Mouse (Mus musculus) kidney, embryonic 16.5 days (tissue): ENCODE measurements around the gene Cxcr5. TPM values are rescaled to one million over a fixed set of nuclear protein-coding genes. Genes with fewer than 3 reads are reported as not detected.

Source experiments
- ATAC-seq: fragments of 200-750 bp; cut with Nextera tagmentation; 2 replicates; pipeline ENCODE4 v1.8.0; 2017; ENCODE audit warnings: moderate TSS enrichment; ENCODE audit not compliant: low FRiP score, low TSS enrichment
- H3K27ac ChIP-seq: fragments of 300-500 bp; sonication (generic); 2 replicates; pipeline ENCODE4 v1.5.1; 2014; ENCODE audit warnings: low read length
- H3K27me3 ChIP-seq: fragments of 300-500 bp; sonication (generic); 2 replicates; pipeline ENCODE4 v1.6.1; 2014; ENCODE audit warnings: low read length, control low read depth, mixed read lengths; ENCODE audit not compliant: insufficient read depth
- H3K36me3 ChIP-seq: fragments of 300-500 bp; sonication (generic); 2 replicates; pipeline ENCODE4 v1.6.1; 2014; ENCODE audit warnings: low read length, control low read depth, mixed read lengths; ENCODE audit not compliant: insufficient read depth
- H3K4me1 ChIP-seq: fragments of 300-500 bp; sonication (generic); 2 replicates; pipeline ENCODE4 v1.6.1; 2014; ENCODE audit warnings: low read length, control low read depth, mixed read lengths; ENCODE audit not compliant: insufficient read depth
- H3K4me2 ChIP-seq: fragments of 300-500 bp; sonication (generic); replicated peaks from 2 replicates; pipeline ENCODE4 v1.6.1; 2014; ENCODE audit warnings: low read depth, low read length
- H3K4me3 ChIP-seq: fragments of 300-500 bp; sonication (generic); 2 replicates; pipeline ENCODE4 v1.5.1; 2014; ENCODE audit warnings: mild to moderate bottlenecking, low read length
- H3K9ac ChIP-seq: fragments of 300-500 bp; sonication (generic); replicated peaks from 2 replicates; pipeline ENCODE4 v1.6.1; 2014; ENCODE audit warnings: low read length
- H3K9me3 ChIP-seq: fragments of 300-500 bp; sonication (generic); 2 replicates; pipeline ENCODE4 v1.6.1; 2016; ENCODE audit warnings: low read length, control low read depth
- WGBS: fragments of 180-500 bp; shearing (Covaris S2); extraction: QIAGEN DNeasy Blood & Tissue Kit; methylation state at CpG from one replicate; pipeline ENCODE4 v1.1.7; 2014; 5-methylcytosine and 5-hydroxymethylcytosine counted together
- polyA plus RNA-seq: library from polyadenylated mRNA; unstranded; fragments of >200 nt; fragmentation: Nextera tagmentation; extraction: Ambion mirVana; gene quantifications from 2 replicates; pipeline ENCODE4 v1.2.1, GENCODE M21; 2015

The Cxcr5 gene
- polyA plus RNA-seq, 1 experiment from 2014 or later = 0.11 TPM

DNA sequence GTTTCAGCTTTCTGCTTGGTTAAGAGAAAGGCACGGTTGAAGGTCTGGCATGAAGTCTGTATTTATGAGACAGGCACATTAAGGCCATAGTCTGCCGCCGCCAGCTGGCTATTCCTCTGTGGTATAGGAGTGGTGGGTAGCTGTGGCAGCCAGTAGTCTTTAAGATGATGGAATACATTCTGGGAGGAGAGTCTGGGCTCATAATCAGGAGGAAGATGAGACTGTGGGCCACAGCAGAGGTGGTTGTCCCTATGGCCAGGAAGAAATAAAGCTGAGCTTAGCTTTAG is 49.0 kb downstream of the Cxcr5 start:
- WGBS = 59% methylated on average over 3 of the region's 3 CpGs
- no peak for ATAC-seq
- H3K27me3 ChIP-seq = no peaks in the 10 kb centered on the region

DNA sequence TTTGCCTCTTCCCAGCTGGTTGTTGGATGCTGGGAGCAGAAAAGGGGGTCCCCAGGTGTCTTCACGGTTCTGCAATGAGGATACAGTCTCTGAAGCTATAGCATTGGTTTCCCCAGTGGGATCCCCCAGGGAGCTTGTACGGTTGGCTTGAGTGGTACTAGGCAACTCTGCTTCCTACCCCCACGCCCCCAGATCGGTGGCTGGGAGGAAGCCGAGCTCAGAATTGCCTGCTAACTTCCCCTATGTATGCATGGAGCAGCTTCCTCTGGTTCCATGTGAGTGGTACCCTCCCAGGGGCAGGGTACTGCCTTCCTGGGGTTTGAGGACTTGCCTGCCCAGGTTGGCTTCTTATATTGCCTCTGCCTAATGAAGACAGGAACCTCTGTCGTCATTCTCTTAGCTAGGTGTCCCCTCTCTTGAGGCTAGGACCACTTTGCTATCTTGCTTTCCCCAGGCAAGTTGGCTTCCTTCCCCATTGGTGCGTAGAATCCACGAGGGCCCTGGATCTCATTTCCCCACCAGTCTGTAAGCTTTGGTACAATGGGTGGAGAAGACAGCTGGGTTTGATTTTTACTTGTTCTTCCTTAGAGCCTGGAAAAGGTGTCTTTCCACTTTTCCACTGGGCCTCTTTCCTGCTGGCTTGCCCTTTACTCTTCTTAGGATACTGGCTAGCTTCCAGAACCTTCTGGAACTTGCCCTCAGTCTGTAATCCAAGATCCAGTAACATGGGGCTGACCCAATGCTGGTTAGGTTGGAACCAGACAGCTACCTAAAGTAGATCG is 49.6 kb downstream of the Cxcr5 start:
- H3K4me1 ChIP-seq = peaks cover 35% of the 10 kb centered on the region
- WGBS = 62% methylated on average over 9 of the region's 9 CpGs
- H3K27ac ChIP-seq = no peak overlapping the region
- H3K36me3 ChIP-seq = peaks cover 19% of the 10 kb centered on the region
- H3K27me3 ChIP-seq = no peaks in the 10 kb centered on the region
- H3K4me2 ChIP-seq = no peak overlapping the region
- ATAC-seq = no peak
- H3K4me3 ChIP-seq = no peak overlapping the region
- H3K9me3 ChIP-seq = no peaks in the 10 kb centered on the region
- no peak overlapping the region for H3K9ac ChIP-seq

More for the DNA sequence above, 49.0 kb downstream of the Cxcr5 start:
- Histone ChIP-seq H3K4me3 (no peak overlapping the region), H3K27ac (no peak overlapping the region), H3K9me3 (no peaks in the 10 kb centered on the region), H3K4me1 (peaks cover 35% of the 10 kb centered on the region), H3K36me3 (peaks cover 14% of the 10 kb centered on the region), H3K9ac (no peak overlapping the region), H3K4me2 (no peak overlapping the region)

DNA sequence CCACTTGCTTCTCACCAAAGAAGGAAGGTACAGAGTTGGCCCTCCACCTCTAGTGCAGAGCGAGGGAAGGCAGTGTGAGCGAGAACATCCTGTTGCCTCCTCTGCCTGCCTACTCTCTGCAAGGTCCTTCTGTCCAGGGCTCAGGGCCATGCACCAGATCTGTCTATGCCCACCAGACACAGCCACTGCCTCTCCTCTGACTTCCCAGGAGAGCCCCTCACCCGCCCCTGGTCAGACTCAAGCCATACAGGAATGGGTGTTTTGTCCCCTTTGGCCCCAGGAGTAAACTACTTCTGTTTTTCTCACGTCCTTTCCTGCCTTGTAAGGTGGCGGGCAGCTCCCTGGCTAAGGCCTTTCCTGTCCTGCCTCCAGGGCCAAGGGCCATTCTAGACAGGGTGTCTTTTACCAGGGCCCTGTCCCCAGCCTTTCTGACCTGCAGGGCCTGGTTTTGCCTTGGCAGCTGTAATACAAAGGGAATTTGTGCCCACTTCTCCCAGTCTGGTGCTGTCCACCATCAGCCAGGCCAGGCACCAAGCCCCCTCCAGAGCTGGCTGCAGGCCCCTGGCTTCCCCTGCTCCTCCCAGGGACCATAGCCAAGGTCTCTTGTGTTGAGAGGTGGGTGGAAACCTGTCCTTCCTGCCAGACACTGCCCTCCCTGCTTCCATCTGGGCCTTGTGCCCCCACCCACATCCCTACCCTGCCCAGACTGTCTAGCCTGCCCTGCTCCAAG is 50.6 kb downstream of the Cxcr5 start:
- no peak for ATAC-seq

DNA sequence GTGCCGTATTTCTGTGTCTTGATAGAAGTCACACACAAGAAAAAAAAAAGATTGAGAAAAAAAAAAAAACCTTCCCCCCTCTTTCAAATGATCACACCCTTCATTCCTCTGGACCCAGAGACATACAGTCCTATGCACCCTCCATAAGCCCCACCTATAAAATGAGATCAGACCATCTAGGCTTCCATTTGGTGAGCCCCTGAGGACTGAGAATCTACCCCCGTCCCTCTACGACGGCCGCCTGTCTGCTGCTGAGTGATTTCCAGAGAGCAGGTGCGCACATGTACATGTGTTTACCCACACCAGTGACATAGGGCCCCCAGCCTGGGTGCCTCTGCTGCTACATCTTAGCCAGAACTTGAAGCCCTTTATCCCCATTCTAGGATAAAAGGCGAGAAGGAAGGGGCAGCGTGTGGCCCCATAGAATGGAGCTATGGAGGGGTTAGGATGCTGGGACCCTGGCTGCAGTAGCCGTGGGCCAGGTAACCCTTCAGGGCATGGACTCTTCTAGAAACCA is 51.3 kb downstream of the Cxcr5 start:
- Histone ChIP-seq H3K27me3 (no peaks in the 10 kb centered on the region), H3K27ac (no peak overlapping the region; the same call in 1 of the 2 replicates), H3K9me3 (no peaks in the 10 kb centered on the region), H3K9ac (peak overlapping the region; percentile 29), H3K4me2 (peak overlapping the region; percentile 65), H3K4me3 (no peak overlapping the region), H3K36me3 (peaks cover 36% of the 10 kb centered on the region), H3K4me1 (peaks cover 41% of the 10 kb centered on the region)
- ATAC-seq = no peak
- 43% methylated on average over 9 of the region's 9 CpGs for WGBS

More for the DNA sequence above, 50.6 kb downstream of the Cxcr5 start:
- no peaks in the 10 kb centered on the region for H3K27me3 ChIP-seq
- H3K27ac ChIP-seq = peak overlapping the region; percentile 3; the same call in 1 of the 2 replicates
- H3K9ac ChIP-seq = no peak overlapping the region
- H3K4me2 ChIP-seq = no peak overlapping the region
- no peaks in the 10 kb centered on the region for H3K9me3 ChIP-seq
- WGBS = 56% methylated on average over 5 of the region's 5 CpGs
- peaks cover 36% of the 10 kb centered on the region for H3K4me1 ChIP-seq
- H3K4me3 ChIP-seq = no peak overlapping the region
- peaks cover 30% of the 10 kb centered on the region for H3K36me3 ChIP-seq

DNA sequence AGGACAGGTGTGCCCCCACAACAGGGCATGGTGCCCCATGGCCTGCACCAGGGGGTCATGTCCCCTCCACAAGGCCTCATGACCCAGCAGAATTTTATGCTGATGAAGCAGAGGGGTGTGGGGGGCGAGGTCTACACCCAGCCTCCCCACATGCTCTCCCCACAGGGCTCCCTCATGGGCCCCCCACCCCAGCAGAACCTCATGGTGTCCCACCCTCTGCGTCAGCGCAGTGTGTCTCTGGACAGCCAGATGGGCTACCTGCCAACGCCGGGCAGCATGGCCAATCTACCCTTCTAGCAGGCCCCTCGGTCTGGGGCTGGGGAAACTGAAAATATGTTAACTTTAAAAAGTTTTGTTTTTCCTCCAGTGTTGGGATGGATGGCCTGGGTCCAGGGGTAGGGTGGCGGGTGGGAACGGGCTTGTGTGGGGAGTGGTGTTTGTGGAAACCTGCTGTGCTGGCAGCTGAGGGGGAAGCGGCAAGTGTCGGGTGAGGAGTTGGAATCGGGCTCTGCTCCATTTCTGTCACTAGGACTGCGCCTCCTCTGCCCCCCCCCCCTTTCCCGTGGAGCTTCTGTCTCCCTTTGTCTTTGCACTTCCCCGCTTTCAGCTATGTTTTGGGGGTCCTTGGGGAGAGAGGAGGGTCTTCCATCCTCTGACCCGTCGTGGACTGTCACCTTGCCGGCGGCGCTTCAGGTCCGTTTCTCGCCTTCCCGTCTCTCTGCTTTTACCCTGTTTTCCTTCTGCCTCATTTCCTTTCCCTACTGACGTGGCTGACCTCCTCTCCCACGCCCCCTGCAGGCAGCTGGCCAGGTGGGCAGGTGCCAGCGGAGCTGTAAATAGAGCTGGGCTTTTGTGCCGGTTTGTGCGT is 52.0 kb downstream of the Cxcr5 start:
- no peaks in the 10 kb centered on the region for H3K27me3 ChIP-seq
- H3K4me2 ChIP-seq = peak overlapping the region; percentile 65
- H3K36me3 ChIP-seq = peaks cover 43% of the 10 kb centered on the region
- H3K9me3 ChIP-seq = no peaks in the 10 kb centered on the region
- 9% methylated on average over 26 of the region's 27 CpGs for WGBS
- peak overlapping the region; percentile 34 for H3K4me3 ChIP-seq
- H3K9ac ChIP-seq = peak overlapping the region; percentile 29
- H3K27ac ChIP-seq = no peak overlapping the region
- H3K4me1 ChIP-seq = peaks cover 41% of the 10 kb centered on the region
- 0 out of 2 replicates have a peak, but pooled peaks have one; percentile 12 for ATAC-seq

DNA sequence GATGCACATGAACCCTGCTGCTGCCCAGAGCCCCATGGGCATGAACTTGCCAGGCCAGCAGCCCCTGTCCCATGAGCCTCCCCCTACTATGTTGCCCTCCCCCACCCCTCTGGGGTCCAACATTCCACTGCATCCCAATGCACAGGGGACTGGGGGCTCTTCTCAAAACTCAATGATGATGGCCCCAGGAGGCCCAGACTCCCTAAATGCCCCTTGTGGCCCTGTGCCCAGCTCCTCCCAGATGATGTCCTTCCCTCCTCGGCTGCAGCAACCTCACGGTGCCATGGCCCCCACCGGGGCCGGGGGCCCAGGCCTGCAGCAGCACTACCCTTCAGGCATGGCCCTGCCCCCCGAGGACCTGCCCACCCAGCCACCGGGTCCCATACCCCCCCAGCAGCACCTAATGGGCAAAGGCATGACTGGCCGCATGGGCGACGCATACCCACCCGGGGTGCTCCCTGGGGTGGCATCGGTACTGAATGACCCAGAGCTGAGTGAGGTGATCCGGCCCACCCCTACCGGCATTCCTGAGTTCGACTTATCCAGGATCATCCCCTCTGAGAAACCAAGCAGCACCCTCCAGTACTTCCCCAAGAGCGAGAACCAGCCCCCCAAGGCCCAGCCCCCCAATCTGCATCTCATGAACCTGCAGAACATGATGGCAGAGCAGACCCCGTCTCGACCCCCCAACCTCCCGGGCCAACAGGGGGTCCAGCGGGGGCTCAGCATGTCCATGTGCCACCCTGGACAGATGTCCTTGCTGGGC is 52.8 kb downstream of the Cxcr5 start:
- Histone ChIP-seq H3K4me2 (peak overlapping the region; percentile 65), H3K9me3 (no peaks in the 10 kb centered on the region), H3K27me3 (no peaks in the 10 kb centered on the region), H3K4me3 (no peak overlapping the region; the same call in 1 of the 2 replicates), H3K4me1 (peaks cover 47% of the 10 kb centered on the region), H3K36me3 (peaks cover 43% of the 10 kb centered on the region), H3K9ac (peak overlapping the region; percentile 29), H3K27ac (no peak overlapping the region)
- WGBS = 79% methylated on average over 19 of the region's 19 CpGs
- ATAC-seq = no peak

DNA sequence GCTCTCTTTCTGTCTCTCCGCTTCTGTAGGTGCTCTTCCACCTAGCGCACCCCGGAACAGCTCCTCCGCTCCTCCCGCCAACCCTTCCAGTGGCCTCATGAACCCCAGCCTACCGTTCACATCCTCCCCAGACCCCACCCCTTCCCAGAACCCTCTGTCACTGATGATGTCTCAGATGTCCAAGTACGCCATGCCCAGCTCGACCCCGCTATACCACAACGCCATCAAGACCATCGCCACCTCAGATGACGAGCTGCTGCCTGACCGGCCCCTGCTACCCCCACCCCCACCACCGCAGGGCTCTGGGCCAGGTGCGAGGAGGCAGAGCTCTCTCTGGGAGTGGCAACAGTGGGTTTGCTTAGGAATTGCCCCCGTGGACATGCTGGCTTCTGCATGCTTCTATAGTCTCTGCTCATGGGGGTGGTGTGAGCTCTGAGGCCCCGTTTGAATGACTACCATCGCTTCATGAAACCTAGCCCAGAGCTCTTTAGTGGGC is 53.5 kb downstream of the Cxcr5 start:
- Histone ChIP-seq H3K4me1 (peaks cover 48% of the 10 kb centered on the region), H3K36me3 (peaks cover 45% of the 10 kb centered on the region), H3K27me3 (no peaks in the 10 kb centered on the region), H3K9ac (no peak overlapping the region), H3K9me3 (no peaks in the 10 kb centered on the region), H3K4me2 (no peak overlapping the region), H3K27ac (no peak overlapping the region), H3K4me3 (no peak overlapping the region)
- WGBS = 79% methylated on average over 18 of the region's 18 CpGs
- ATAC-seq = no peak

DNA sequence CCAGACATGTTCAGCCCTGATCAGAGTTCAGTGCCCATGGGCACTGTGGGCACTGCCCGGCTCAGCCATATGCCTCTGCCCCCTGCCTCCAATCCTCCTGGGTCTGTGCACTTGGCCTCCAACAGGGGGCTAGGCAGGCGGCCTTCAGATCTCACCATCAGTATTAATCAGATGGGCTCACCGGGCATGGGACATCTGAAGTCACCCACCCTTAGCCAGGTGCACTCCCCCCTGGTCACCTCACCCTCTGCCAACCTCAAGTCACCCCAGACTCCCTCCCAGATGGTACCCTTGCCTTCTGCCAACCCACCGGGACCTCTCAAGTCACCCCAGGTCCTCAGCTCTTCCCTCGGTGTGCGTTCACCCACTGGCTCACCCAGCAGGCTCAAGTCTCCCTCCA is 54.3 kb downstream of the Cxcr5 start:
- no peak overlapping the region for H3K27ac ChIP-seq
- peaks cover 52% of the 10 kb centered on the region for H3K36me3 ChIP-seq
- 88% methylated on average over 6 of the region's 6 CpGs for WGBS
- H3K9ac ChIP-seq = no peak overlapping the region
- no peak for ATAC-seq
- no peak overlapping the region for H3K4me2 ChIP-seq
- no peaks in the 10 kb centered on the region for H3K9me3 ChIP-seq
- no peak overlapping the region for H3K4me3 ChIP-seq
- no peaks in the 10 kb centered on the region for H3K27me3 ChIP-seq
- H3K4me1 ChIP-seq = peaks cover 46% of the 10 kb centered on the region

DNA sequence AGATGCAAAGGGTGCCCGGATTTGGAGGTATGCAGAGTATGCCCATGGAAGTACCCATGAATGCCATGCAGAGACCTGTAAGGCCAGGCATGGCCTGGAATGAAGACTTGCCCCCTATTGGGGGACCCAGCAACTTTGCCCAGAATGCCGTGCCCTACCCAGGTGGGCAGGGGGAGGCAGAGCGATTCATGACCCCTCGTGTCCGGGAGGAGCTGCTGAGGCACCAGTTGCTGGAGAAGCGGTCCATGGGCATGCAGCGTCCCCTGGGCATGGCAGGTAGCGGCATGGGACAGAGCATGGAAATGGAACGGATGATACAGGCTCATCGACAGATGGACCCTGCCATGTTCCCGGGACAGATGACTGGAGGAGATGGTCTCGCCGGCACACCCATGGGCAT is 55.1 kb downstream of the Cxcr5 start:
- H3K36me3 ChIP-seq = peaks cover 55% of the 10 kb centered on the region
- no peak overlapping the region for H3K4me3 ChIP-seq
- H3K9me3 ChIP-seq = no peaks in the 10 kb centered on the region
- no peak overlapping the region for H3K9ac ChIP-seq
- H3K27me3 ChIP-seq = no peaks in the 10 kb centered on the region
- 91% methylated on average over 13 of the region's 13 CpGs for WGBS
- no peak overlapping the region for H3K27ac ChIP-seq
- no peak for ATAC-seq
- H3K4me2 ChIP-seq = no peak overlapping the region
- peaks cover 45% of the 10 kb centered on the region for H3K4me1 ChIP-seq
